Mouse (Mus musculus) liver, postnatal 0 days (tissue): ENCODE measurements at regions not wholly inside any gene's neighbourhood (a gene's known extent, or its start where the extent isn't known, plus 50 kb on each side); places are given as distances from the start of the nearest gene placed in this dataset.
A peak's percentile ranks its signal among the peaks of the same experiment; 100 is the strongest.

Source experiments
- CTCF ChIP-seq: sonication (generic); IDR thresholded peaks from 2 replicates; pipeline ENCODE4 v1.5.1; 2016; ENCODE audit warnings: antibody characterized with exemption, low read depth
- EP300 ChIP-seq: IDR thresholded peaks from 2 replicates; pipeline ENCODE4 v1.6.1; 2016; ENCODE audit warnings: antibody characterized with exemption, low read depth, mild to moderate bottlenecking

- TF ChIP-seq CTCF = no peak
- peak; percentile 87 for TF ChIP-seq EP300
These were observed 101.4 kb upstream of the Bcl6 start for GRCm38 (mm10) chr16:24089840-24090762.
